Mouse (Mus musculus) C2C12 (cell line): ENCODE data around the gene Nfatc4. TPM values are rescaled to one million over a fixed set of nuclear protein-coding genes. Genes with fewer than 3 reads are reported as not detected.

Experiments used
- H3K27me3 ChIP-seq: one replicate; pipeline ENCODE4 v1.6.1; 2011; ENCODE audit not compliant: control insufficient read depth, insufficient read depth, insufficient read length
- H3K36me3 ChIP-seq: one replicate; pipeline ENCODE4 v1.6.1; 2011; ENCODE audit not compliant: control insufficient read depth, insufficient read depth
- H3K4me3 ChIP-seq: one replicate; pipeline ENCODE4 v1.5.1; 2011; ENCODE audit warnings: mild to moderate bottlenecking, control low read depth; ENCODE audit not compliant: poor library complexity, insufficient read depth, severe bottlenecking
- H3K79me2 ChIP-seq: one replicate; pipeline ENCODE4 v1.6.1; 2011; ENCODE audit not compliant: control insufficient read depth, insufficient read depth
- H3K79me3 ChIP-seq: one replicate; pipeline ENCODE4 v1.6.1; 2011; ENCODE audit warnings: low read depth, control low read depth
- H3ac ChIP-seq: one replicate; pipeline ENCODE3; 2011; ENCODE audit warnings: low read depth; ENCODE audit not compliant: control insufficient read depth, insufficient read length
- CEBPB ChIP-seq: IDR thresholded peaks from one replicate; pipeline ENCODE4 v1.6.1; 2011; ENCODE audit warnings: low read depth, mild to moderate bottlenecking, control low read depth, moderate library complexity
- CTCF ChIP-seq: IDR thresholded peaks from one replicate; pipeline ENCODE4 v1.5.1; 2011; ENCODE audit not compliant: control insufficient read depth, insufficient read depth, insufficient read length
- FOSL1 ChIP-seq: IDR thresholded peaks from one replicate; pipeline ENCODE4 v1.8.0; 2011; ENCODE audit warnings: mild to moderate bottlenecking, low read length; ENCODE audit not compliant: poor library complexity, insufficient read depth, severe bottlenecking
- MAX ChIP-seq: IDR thresholded peaks from one replicate; pipeline ENCODE4 v1.6.1; 2011; ENCODE audit warnings: mild to moderate bottlenecking, control low read depth
- MYOD1 ChIP-seq: IDR thresholded peaks from one replicate; pipeline ENCODE4 v1.6.1; 2011; ENCODE audit warnings: low read depth; ENCODE audit not compliant: control insufficient read depth, insufficient read length
- MYOG ChIP-seq: IDR thresholded peaks from one replicate; pipeline ENCODE4 v1.6.1; 2011; ENCODE audit not compliant: control insufficient read depth, insufficient read length; ENCODE audit errors: extremely low read depth
- USF1 ChIP-seq: IDR thresholded peaks from one replicate; pipeline ENCODE4 v1.6.1; 2011; ENCODE audit warnings: low read depth, mild to moderate bottlenecking, control low read depth, moderate library complexity
- long read RNA-seq, 2 experiments: library from polyadenylated mRNA; unstranded; transcript quantifications; one replicate each; pipeline ENCODE4 v2.0.0; 2019 to 2020
- polyA plus RNA-seq: library from polyadenylated mRNA; unstranded; fragments of >200 nt; fragmentation: generic; extraction: Trizol; gene quantifications from one replicate; pipeline ENCODE4 v1.2.1, GENCODE M21; 2012; ENCODE audit warnings: missing spikeins

Gene Nfatc4
- polyA plus RNA-seq, result 1.2 TPM
- long read RNA-seq, experiment 1, result 0 reads
- long read RNA-seq, experiment 2, partial matches to known transcripts, result 1 of 1 reads
- long read RNA-seq, experiment 2, other reads (novel, unspliced or antisense), result 0 of 1 reads

- Histone ChIP-seq H3K4me3 (peak within 1 kb of the TSS; percentile 23), H3K79me2 (no peaks in the 10 kb centered on the region), H3K79me3 (no peaks in the 10 kb centered on the region), H3K36me3 (no peaks in the 10 kb centered on the region), H3K27me3 (no peaks in the 10 kb centered on the region), H3ac (peak within 1 kb of the TSS; percentile 77)
- TF ChIP-seq MAX, result no peak
- no peak for TF ChIP-seq MYOD1
- no peak for TF ChIP-seq FOSL1
- TF ChIP-seq CEBPB, result peak; percentile 4
Measured at GRCm38 (mm10) chr14:55822991-55823762, at the start of gene Nfatc4. Gene Nfatc4, plus strand, starts transcription at chr14:55823144.

- Histone ChIP-seq H3K27me3 (peaks cover 31% of the 10 kb centered on the region), H3K4me3 (no peak overlapping the region), H3K79me3 (no peaks in the 10 kb centered on the region), H3K79me2 (no peaks in the 10 kb centered on the region), H3K36me3 (no peaks in the 10 kb centered on the region), H3ac (no peak overlapping the region)
- no peak for TF ChIP-seq MYOG
Measured at GRCm38 (mm10) chr14:55776711-55777110, 46.2 kb upstream of the Nfatc4 start.

GRCm38 (mm10) chr14:55777176-55777575, 45.8 kb upstream of the Nfatc4 start:
- Histone ChIP-seq H3K79me2 (no peaks in the 10 kb centered on the region), H3K4me3 (no peak overlapping the region), H3ac (no peak overlapping the region), H3K36me3 (no peaks in the 10 kb centered on the region), H3K79me3 (no peaks in the 10 kb centered on the region), H3K27me3 (peaks cover 26% of the 10 kb centered on the region)
- no peak for TF ChIP-seq MYOD1
- no peak for TF ChIP-seq FOSL1
- TF ChIP-seq CTCF, result no peak

- H3ac ChIP-seq, result no peak overlapping the region
Measured at GRCm38 (mm10) chr14:55777806-55778205, 45.1 kb upstream of the Nfatc4 start.

DNA sequence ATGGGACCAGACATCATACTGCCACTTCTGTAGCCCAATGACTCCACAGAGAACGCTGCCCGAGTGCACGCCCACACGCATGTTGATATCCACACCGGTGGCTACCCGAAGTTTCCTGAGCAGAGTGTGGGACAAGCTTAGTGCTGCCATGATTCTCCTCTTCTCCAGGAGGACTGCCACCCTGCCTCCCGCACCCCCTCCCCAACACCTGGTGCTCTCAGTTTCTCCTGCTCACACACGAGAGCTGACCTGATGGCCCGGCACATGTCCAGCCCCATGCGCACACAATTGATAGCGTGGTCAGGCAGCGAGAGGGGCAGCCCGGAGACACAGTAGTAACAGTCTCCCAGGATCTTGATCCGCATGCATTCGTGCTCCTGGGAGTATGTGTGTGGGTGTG, 44.3 kb upstream of the Nfatc4 start:
- Histone ChIP-seq H3K27me3 (peaks cover 13% of the 10 kb centered on the region), H3K79me2 (no peaks in the 10 kb centered on the region), H3ac (no peak overlapping the region), H3K36me3 (no peaks in the 10 kb centered on the region), H3K79me3 (no peaks in the 10 kb centered on the region), H3K4me3 (no peak overlapping the region)
- TF ChIP-seq MYOG (no peak), MYOD1 (no peak), USF1 (no peak), CEBPB (no peak), CTCF (no peak), FOSL1 (no peak), MAX (no peak)

More at GRCm38 (mm10) chr14:55777806-55778205, 45.1 kb upstream of the Nfatc4 start:
- Histone ChIP-seq H3K27me3 (peaks cover 21% of the 10 kb centered on the region), H3K79me2 (no peaks in the 10 kb centered on the region), H3K36me3 (no peaks in the 10 kb centered on the region), H3K79me3 (no peaks in the 10 kb centered on the region), H3K4me3 (no peak overlapping the region)
- no peak for TF ChIP-seq MYOG
- no peak for TF ChIP-seq FOSL1
- TF ChIP-seq USF1, result no peak
- no peak for TF ChIP-seq MYOD1
- no peak for TF ChIP-seq MAX
- no peak for TF ChIP-seq CTCF
- no peak for TF ChIP-seq CEBPB

GRCm38 (mm10) chr14:55779656-55780055, 43.3 kb upstream of the Nfatc4 start:
- no peak overlapping the region for H3ac ChIP-seq
- H3K4me3 ChIP-seq, result no peak overlapping the region
- no peak for TF ChIP-seq CEBPB
- no peak for TF ChIP-seq MYOD1
- no peak for TF ChIP-seq FOSL1
- no peak for TF ChIP-seq MAX

More at GRCm38 (mm10) chr14:55779656-55780055, 43.3 kb upstream of the Nfatc4 start:
- Histone ChIP-seq H3K36me3 (no peaks in the 10 kb centered on the region), H3K79me3 (no peaks in the 10 kb centered on the region), H3K27me3 (peaks cover 5% of the 10 kb centered on the region), H3K79me2 (no peaks in the 10 kb centered on the region)
